ENCODE assay signal across 24 mouse cellular contexts in genomic region chr17:86573596-86574248, GRCm38 (mm10).
DNase-seq lines count a peak whose midpoint lies in the region; ATAC-seq and TF ChIP-seq lines count a peak whose summit lies in the region.
"Had no signal": no experiment of that assay in that cellular context is flagged by ENCODE, and none has a peak within 500 bp of the region (broad histone marks: within the 10 kb centered on the region; RNA-seq: fewer than 3 reads in every experiment).

No protein-coding gene starts in this region.

- H3K4me1 ChIP-seq in stomach, postnatal 0 days (replicated peaks; ENCODE audit: control insufficient read depth, insufficient read depth), result no peaks in the 10 kb centered on the region; the same call in 1 of the 2 replicates
- H3K4me1 ChIP-seq: embryonic facial prominence, embryonic 13.5 days; forebrain, embryonic 15.5 days; heart, embryonic 10.5 days; hindbrain, embryonic 13.5 days; limb, embryonic 13.5 days; midbrain, embryonic 15.5 days had no signal

- 66% methylated on average over 16 of the region's 16 CpGs for WGBS in stomach, postnatal 0 days

- ATAC-seq in stomach, postnatal 0 days (ENCODE audit: low FRiP score, low TSS enrichment), result peak; percentile 15; the same call in 1 of the 2 replicates
- ATAC-seq: forebrain, embryonic 15.5 days; midbrain, embryonic 15.5 days had no signal

- H3K27ac ChIP-seq in gastrocnemius, adult 2 months, result peak overlapping the region; percentile 20; the same call in 1 of the 2 replicates
- peak overlapping the region; percentile 18; the same call in 1 of the 2 replicates for H3K27ac ChIP-seq in layer of hippocampus, adult 2 months
- 0 out of 2 replicates have a peak overlapping the region, but pooled peaks have one; percentile 30 for H3K27ac ChIP-seq in stomach, postnatal 0 days (replicated peaks)
- H3K27ac ChIP-seq: embryonic facial prominence, embryonic 13.5 days; forebrain, embryonic 10.5 days; forebrain, embryonic 15.5 days; heart, embryonic 10.5 days; hindbrain, embryonic 13.5 days; limb, embryonic 13.5 days; midbrain, embryonic 15.5 days had no signal

- no peak overlapping the region for H3K4me3 ChIP-seq in gastrocnemius, adult 2 months
- H3K4me3 ChIP-seq in layer of hippocampus, adult 2 months, result no peak overlapping the region
- no peak overlapping the region for H3K4me3 ChIP-seq in stomach, postnatal 0 days (ENCODE audit: low read depth, low read length)
- H3K4me3 ChIP-seq: embryonic facial prominence, embryonic 13.5 days; forebrain, embryonic 10.5 days; forebrain, embryonic 15.5 days; heart, embryonic 10.5 days; hindbrain, embryonic 13.5 days; limb, embryonic 13.5 days; midbrain, embryonic 15.5 days had no signal

- intact Hi-C loops in gastrocnemius, adult 2 months (cut with DNase I), result no loop called here

- H3K27me3 ChIP-seq in stomach, postnatal 0 days (ENCODE audit: control insufficient read depth, insufficient read depth, low read length), result no peaks in the 10 kb centered on the region
- H3K27me3 ChIP-seq: embryonic facial prominence, embryonic 13.5 days; forebrain, embryonic 15.5 days; hindbrain, embryonic 13.5 days; limb, embryonic 13.5 days; midbrain, embryonic 15.5 days had no signal

- H3K9me3 ChIP-seq in stomach, postnatal 0 days (ENCODE audit: control insufficient read depth, low read length), result no peaks in the 10 kb centered on the region
- H3K9me3 ChIP-seq: embryonic facial prominence, embryonic 13.5 days; forebrain, embryonic 10.5 days; forebrain, embryonic 15.5 days; heart, embryonic 10.5 days; hindbrain, embryonic 13.5 days; limb, embryonic 13.5 days; midbrain, embryonic 15.5 days had no signal

- no peak overlapping the region for H3K9ac ChIP-seq in stomach, postnatal 0 days (ENCODE audit: low read length)
- H3K9ac ChIP-seq: embryonic facial prominence, embryonic 13.5 days; forebrain, embryonic 15.5 days; hindbrain, embryonic 13.5 days; limb, embryonic 13.5 days; midbrain, embryonic 15.5 days had no signal

- no peaks in the 10 kb centered on the region for H3K36me3 ChIP-seq in stomach, postnatal 0 days (ENCODE audit: control insufficient read depth, insufficient read depth, low read length)
- H3K36me3 ChIP-seq: embryonic facial prominence, embryonic 13.5 days; forebrain, embryonic 10.5 days; forebrain, embryonic 15.5 days; heart, embryonic 10.5 days; hindbrain, embryonic 13.5 days; limb, embryonic 13.5 days; midbrain, embryonic 15.5 days had no signal

- TF ChIP-seq EP300 in stomach, postnatal 0 days (optimal IDR thresholded peaks at IDR 0.05), result no peak

- no peak overlapping the region for H3K4me2 ChIP-seq in stomach, postnatal 0 days (replicated peaks; ENCODE audit: low read depth)
- H3K4me2 ChIP-seq: embryonic facial prominence, embryonic 13.5 days; forebrain, embryonic 15.5 days; hindbrain, embryonic 13.5 days; limb, embryonic 13.5 days; liver, embryonic 11.5 days; midbrain, embryonic 15.5 days had no signal

- no peak for DNase-seq in gastrocnemius, adult 2 months
- DNase-seq in gastrocnemius, adult 8-10 months (ENCODE audit: low spot score in 2 of 2), result no peak
- no peak for DNase-seq in layer of hippocampus, adult 2 months (ENCODE audit: low spot score in 2 of 2)
- no peak for DNase-seq in layer of hippocampus, postnatal 36 days
- peak; percentile 14 for DNase-seq in right cerebral cortex, adult 18-20 months
- no peak for DNase-seq in right cerebral cortex, postnatal 10 days (ENCODE audit: low spot score in 2 of 2)
- DNase-seq in stomach, postnatal 0 days (ENCODE audit: low spot score), result no peak
- DNase-seq in urinary bladder, postnatal 36 days (ENCODE audit: low spot score in 2 of 2), result no peak
- DNase-seq: adrenal gland, postnatal 14 days; cerebellum, adult 11-12 months; cerebellum, postnatal 10 days; gastrocnemius, postnatal 14 days; heart, postnatal 4 days; kidney, adult 8-10 months; kidney, postnatal 14 days; right cerebral cortex, postnatal 4 days had no signal

- TF ChIP-seq CTCF in gastrocnemius, adult 2 months (IDR thresholded peaks at IDR 0.05), result no peak
- no peak for TF ChIP-seq CTCF in layer of hippocampus, adult 2 months (conservative IDR thresholded peaks at IDR 0.05)
- TF ChIP-seq CTCF in stomach, postnatal 0 days (IDR thresholded peaks at IDR 0.05; ENCODE audit: low read depth), result no peak
